Mouse (Mus musculus): ENCODE results near the gene Tmem106a. TPM values are rescaled to one million over a fixed set of nuclear protein-coding genes. Genes with fewer than 3 reads are reported as not detected.
"Not testable (repeated sequence)": the region's sequence is repeated elsewhere in the genome, so short reads cannot be mapped to it uniquely, and the experiment has no call there.

Tmem106a gene
- total RNA-seq, 2 experiments from 2014 or later: 1.1 to 1.6 TPM

DNA sequence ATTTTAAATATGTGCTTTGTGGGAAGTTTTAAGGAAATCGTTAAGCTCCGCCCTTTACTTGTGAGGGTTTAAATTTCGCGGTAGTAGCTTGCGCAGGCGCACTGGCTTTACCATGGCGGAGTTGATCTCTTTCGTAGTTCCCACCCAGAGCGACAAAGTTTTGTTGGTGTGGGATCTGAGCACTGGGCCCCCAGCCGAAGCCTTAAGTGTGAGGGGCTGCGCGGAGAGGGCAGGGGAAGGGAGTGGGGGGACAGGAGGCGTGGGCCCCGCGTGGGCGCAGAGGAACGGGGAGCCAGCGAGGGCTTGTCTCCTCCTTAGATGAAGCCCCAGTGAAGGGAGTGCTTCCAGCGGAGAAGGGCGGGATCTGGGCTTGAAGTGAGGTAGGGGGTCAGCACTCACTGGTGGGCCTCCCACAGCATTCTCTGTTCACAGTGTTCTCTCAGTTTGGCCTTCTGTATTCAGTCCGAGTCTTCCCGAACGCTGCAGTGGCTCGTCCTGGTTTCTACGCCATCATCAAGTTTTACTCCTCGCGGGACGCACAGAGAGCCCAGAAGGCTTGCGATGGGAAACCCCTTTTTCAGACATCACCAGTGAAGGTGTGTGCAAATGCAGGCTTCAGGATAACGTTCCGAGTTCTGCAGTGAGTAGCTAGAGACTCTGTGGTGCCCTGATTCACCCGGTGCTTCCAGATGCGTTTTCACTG lies 46.0 kb downstream of the Tmem106a start:
- DNase-seq (ENCODE audit: low spot score in 2 of 2): peak; percentile 68 to 72
- intact Hi-C loops (cut with DNase I): no loop called here

DNA sequence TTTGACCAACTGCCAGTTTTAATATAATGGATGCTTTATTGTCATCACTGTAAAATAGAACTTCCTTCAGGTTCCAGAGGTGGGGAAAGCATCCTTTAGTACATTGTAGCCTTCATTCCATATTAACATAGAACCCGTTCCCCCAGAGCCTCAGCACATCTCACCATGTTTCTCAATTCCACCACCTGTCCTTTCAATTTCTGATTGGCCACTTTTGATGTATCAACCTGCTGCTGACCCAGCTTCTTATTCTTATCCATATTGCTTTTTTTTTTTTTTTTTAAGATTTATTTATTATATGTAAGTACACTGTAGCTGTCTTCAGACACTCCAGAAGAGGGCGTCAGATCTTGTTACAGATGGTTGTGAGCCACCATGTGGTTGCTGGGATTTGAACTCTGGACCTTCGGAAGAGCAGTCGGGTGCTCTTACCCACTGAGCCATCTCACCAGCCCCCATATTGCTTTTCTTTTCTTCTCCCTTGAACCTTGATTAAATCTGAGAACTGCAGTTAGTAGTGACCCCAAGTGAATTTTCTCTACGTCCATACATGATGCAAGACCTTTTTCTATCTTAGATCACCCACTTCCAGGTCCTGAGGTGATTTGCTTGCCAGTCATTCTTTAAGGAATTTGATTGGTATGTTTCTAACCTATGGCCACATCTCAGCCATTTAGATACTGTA lies 46.8 kb downstream of the Tmem106a start:
- DNase-seq (ENCODE audit: low spot score in 2 of 2); intact Hi-C loops (cut with DNase I): not testable (repeated sequence)

DNA sequence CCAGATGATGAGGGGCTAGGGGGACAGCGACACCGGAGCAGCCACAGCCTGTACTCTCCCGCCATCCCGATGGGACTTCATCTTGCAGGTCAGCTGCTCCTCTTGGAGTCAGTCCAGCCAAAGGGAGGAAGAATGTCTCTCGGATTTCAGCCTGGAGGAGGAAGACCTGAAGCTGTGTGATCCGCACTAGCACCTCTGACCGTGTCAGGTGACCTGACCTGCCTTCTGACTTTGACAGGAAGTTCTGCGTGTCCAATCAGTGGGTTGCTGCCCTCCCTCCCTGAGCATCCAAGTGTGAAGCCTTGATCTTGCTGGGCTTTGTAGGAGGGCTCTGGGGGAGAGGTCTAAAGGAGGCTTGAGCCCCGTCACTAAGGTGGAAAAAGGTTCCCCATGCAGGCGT lies 53.6 kb downstream of the Tmem106a start:
- intact Hi-C loops (cut with DNase I): no loop called here
- DNase-seq (ENCODE audit: low spot score in 2 of 2): no peak

DNA sequence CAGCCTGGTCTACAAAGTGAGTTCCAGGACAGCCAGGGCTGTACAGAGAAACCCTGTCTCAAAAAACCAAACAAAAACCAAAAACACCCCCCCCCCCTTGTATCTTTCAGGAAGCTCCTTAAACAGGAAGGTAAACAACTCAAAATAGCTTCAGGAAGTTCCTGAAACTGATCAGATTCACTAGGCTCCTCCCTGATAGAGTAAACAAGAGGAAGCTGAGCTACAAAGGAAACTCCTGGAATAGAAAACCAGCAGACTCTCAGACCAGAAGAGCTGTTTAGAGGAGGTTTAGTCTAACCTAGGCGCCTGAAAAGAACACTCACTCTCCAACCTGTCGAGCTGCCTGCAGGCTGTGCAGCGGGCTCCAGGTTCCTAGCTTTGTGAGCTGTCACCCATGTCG lies 57.7 kb downstream of the Tmem106a start:
- intact Hi-C loops (cut with DNase I): no loop called here
- DNase-seq (ENCODE audit: low spot score in 2 of 2): no peak

DNA sequence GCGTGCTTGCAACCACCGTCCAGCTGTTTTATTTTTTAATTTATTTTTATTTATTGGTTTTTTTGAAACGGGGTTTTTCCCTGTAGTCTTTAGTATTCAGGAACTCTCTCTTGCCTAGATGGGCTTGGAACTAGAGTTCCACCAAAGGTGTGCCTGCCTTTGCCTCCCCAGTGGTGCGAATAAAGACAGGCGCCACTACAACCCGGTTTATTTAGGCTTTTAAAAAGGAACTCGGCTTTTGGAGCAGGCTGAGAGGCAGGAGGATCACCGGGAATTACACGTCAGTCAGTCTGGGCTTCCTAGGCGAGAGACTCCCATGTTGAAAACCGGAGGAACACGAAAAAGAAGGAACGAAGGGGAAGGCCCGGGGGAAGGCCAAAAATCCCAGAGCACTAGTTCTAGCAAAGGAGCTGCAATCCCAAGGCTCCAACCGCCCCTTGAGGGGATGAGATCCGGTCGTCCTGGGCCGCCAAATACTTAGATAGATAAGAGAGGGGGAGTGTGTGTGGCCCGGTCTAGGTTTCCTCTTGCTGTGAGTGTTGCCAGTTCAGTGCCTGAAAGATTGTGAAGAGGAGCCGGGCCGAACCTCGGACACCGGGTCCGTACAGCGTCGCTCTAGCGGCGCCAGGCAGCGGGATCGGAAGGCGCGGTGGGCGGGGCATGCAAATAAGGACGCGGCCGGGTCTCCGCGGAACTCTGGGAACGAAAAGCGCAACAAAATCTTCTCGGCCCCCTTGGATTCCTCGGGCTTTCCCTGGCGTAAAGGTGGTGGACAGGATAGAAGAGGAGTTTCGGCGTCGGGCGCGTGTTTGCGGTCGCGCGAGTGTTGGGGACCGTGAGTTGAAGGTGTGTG lies 59.0 kb downstream of the Tmem106a start:
- DNase-seq (ENCODE audit: low spot score in 2 of 2): peak; percentile 81 to 85
- intact Hi-C loops (cut with DNase I): not testable (repeated sequence)

Other genes starting within 250 kb of the Tmem106a start
- under 1 TPM in 1 of 2 experiments, not detected in 1; 0.14 TPM for gene G6pc, start 214.7 kb upstream of the Tmem106a start, total RNA-seq (2021)
- gene Aarsd1, start 164.6 kb upstream of the Tmem106a start, total RNA-seq (2021): 10 to 100 TPM; 38.7 to 40.1 TPM
- 1 to 10 TPM; 5.9 to 6.6 TPM for gene Gm27029, start 157.4 kb upstream of the Tmem106a start, total RNA-seq (2021)
- 10 to 100 TPM; 35.6 to 37.0 TPM for gene Rundc1, start 157.2 kb upstream of the Tmem106a start, total RNA-seq (2021)
- 1 to 10 TPM; 4.0 to 6.0 TPM for gene Ptges3l, start 156.9 kb upstream of the Tmem106a start, total RNA-seq (2021)
- gene Rpl27, start 139.9 kb upstream of the Tmem106a start, total RNA-seq (2021): 10 to 100 TPM; 32.5 to 37.0 TPM
- gene Ifi35, start 133.8 kb upstream of the Tmem106a start, total RNA-seq (2021): 1 to 10 TPM; 2.0 to 2.4 TPM
- 100 to 1,000 TPM; 149 to 175 TPM for gene Rnd2, start 117.2 kb upstream of the Tmem106a start, total RNA-seq (2021)
- gene Vat1, start 116.0 kb upstream of the Tmem106a start, total RNA-seq (2021): 10 to 100 TPM; 36.7 to 39.9 TPM
- gene Brca1, start 30.3 kb upstream of the Tmem106a start, total RNA-seq (2021): under 1 TPM; 0.69 to 0.80 TPM
- 100 to 1,000 TPM; 127 to 130 TPM for gene Nbr1, start 30.1 kb upstream of the Tmem106a start, total RNA-seq (2021)
- gene Gm11634, start 17.0 kb downstream of the Tmem106a start, total RNA-seq (2021): not detected
- gene Rdm1, start 45.0 kb downstream of the Tmem106a start, total RNA-seq (2021): 1 to 10 TPM; 6.0 to 7.2 TPM
- 10 to 100 TPM; 23.9 to 32.1 TPM for gene Arl4d, start 83.3 kb downstream of the Tmem106a start, total RNA-seq (2021)
- 10 to 100 TPM; 38.2 to 39.3 TPM for gene Dhx8, start 150.7 kb downstream of the Tmem106a start, total RNA-seq (2021)
- 10 to 100 TPM; 18.1 to 20.3 TPM for gene Etv4, start 203.1 kb downstream of the Tmem106a start, total RNA-seq (2021)

All from left cerebral cortex, postnatal 25 days (tissue).